Mouse (Mus musculus) monocyte, adult 5-6 weeks (primary cell): Measurements from ENCODE around the gene Panx3. TPM values are rescaled to one million over a fixed set of nuclear protein-coding genes. Genes with fewer than 3 reads are reported as not detected.
A peak's percentile ranks its signal among the peaks of the same experiment; 100 is the strongest.

Experiments used
- ATAC-seq: fragments of 153-309, 156-312 bp; replicated peaks from 2 replicates; pipeline ENCODE4 v1.8.0; 2017; ENCODE audit warnings: mild to moderate bottlenecking; ENCODE audit not compliant: low TSS enrichment, insufficient number of reproducible peaks, severe bottlenecking, poor library complexity, low FRiP score
- total RNA-seq: library from RNA; stranded (forward); fragments of 200-1000, 200-491, 200-594 nt; gene quantifications from 3 replicates; pipeline ENCODE4 v1.2.3, GENCODE M21; 2017

Gene Panx3
- total RNA-seq, 1 experiment from 2014 or later = not detected

DNA sequence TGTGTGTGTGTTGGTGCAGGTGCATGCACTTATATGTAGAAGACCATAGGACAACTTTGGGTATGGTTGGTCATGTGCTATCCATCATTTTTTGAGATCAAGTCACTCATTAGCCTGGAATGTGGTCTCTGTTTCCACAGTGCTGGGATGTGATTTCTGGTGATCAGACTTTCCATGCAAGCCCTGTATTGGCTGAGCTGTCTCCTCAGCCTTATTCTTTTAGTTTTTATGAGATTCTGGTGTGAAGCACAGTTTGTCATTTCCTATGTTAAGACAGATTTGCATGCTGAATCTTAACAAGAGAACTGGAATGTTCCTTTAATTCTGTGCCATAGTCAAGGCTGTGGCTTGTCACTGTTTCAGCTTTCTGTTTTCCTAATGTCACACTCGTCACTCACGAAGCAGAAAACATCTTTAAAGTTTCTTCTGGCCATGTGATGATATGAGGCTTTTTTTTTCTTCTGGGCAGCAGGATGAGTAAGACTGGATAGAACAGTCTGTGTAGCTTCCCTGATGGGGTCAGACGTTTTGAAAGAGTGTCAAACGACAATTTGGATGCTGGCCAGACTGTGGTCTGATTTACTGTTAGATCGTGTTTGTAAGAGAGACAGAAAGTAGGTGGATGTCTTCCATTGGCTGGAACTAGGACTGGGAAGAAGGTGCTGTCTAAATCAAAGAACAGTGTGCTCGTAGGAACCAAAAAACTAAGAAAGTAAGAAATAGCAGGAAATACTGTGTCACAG lies 32.1 kb downstream of the Panx3 start:
- no peak for ATAC-seq

- ATAC-seq = no peak
Observed at GRCm38 (mm10) chr9:37636335-37636734, 32.7 kb downstream of the Panx3 start.

DNA sequence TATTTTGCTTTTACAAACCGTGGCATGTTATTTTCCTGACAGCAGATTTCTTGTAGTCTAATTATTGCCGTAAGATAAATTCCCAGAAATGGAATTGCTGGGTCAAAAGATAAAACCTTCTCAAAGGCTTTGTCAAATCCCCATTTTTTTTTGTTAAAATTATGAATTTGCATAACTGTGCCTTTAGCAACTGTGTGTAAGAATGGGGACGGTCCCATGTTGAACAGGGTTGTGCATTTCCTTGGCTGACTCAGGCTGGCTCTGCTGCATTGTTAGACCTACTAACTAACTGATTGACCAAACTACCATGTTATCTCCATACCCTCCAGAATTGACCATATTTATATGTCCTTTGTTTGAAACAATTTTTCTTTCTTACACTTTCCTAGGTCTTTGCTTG lies 34.8 kb downstream of the Panx3 start:
- ATAC-seq = no peak

GRCm38 (mm10) chr9:37632305-37632704 lies 36.7 kb downstream of the Panx3 start:
- ATAC-seq = no peak

- ATAC-seq = no peak
Observed at GRCm38 (mm10) chr9:37629941-37630340, 39.1 kb downstream of the Panx3 start.

DNA sequence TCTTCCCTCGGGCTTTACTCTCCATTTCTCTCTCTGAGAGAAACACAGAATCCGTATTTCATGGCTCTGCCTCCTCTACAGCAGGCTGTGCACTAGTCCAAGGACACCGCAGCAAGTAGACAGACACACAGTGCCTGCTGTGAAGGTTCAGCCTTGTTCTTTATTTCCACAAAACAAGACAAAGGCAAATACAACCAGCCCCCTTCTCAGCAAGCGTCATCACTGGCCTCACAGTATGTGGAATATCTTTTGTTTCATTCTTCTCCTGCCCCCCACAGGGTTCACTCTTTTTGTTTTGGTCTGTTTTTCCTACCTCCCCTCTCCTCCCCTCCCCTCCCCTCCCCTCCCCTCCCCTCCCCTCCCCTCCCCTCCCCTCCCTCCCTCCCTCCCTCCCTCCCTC lies 40.5 kb downstream of the Panx3 start:
- ATAC-seq = no peak

DNA sequence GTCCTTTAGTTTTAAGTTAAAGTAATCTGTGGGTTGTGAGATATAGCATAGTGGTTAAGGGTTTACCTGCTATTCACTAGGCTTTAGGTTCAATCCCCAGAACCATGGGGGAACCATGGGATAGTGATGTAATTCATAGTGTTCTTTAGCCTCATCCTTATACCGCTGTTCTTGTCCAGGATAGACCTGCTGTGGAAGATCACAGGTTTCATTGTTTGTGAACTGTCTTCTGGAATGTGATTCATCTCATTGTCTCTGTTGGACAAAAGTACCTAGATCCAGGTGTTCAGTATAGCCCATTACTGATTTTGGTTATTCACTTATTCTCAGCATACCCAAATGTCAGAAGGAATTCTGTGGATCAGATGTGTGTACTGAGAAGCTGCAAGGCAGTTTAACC lies 41.8 kb downstream of the Panx3 start:
- no peak for ATAC-seq

GRCm38 (mm10) chr9:37626103-37626567 lies 42.9 kb downstream of the Panx3 start:
- no peak for ATAC-seq

DNA sequence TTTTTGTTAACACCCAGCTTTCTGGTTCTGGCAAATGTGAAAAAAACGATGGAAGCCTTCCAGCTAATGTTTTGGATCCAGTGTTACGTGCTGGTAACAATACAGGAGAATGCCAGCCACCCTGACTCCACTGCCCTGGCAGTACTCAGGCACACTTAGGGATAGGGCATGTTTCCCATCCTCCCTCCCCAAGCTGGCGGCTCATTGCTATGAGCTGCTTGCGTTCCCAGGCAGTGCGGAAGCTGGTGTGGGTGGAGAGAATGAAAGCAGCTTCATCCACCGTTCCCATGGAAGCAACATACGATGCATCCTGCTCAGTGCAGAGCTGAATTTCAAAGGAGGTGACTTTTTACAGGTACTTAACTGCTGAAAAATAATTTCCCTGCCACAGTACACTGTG lies 43.4 kb downstream of the Panx3 start:
- ATAC-seq = no peak

DNA sequence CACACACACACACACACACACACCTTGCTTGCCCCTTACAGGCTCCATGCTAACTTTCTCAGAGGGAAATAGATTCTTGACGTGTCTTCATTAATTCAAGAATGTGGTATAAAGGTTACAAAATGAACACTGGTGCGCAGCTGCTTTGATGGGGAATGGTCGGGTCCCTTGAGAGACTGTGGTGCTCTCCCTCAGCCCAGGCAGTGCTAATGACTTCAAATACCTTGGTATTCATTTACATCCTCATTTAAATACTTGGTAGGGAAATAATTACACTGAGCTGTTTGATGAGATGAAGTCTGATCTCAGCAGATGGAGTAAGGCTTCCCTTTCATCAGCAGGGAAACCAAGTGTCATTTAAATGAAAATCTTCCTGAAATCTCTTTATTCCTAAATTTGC lies 43.9 kb downstream of the Panx3 start:
- ATAC-seq = no peak

GRCm38 (mm10) chr9:37624502-37624901 lies 44.5 kb downstream of the Panx3 start:
- ATAC-seq = no peak

DNA sequence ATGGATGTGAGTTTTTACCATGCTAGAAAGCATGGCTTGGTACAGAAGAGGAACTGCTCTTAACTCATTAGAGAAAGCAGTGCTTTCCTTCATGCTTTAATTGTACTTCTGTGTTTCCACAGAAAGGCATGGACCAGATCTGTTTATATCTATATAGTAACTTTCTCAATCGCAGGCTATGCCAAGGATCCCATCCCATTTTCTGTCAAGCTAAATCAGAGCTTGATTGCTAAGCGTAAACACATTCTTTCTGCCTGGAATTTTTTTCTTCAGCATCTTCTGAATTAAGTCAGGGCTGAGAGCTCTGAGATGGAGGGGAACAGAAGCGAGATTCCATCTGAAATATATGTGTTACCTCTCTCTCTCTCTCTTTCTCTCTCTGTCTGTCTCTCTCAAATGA lies 45.1 kb downstream of the Panx3 start:
- no peak for ATAC-seq

GRCm38 (mm10) chr9:37621290-37621689 lies 47.7 kb downstream of the Panx3 start:
- no peak for ATAC-seq

DNA sequence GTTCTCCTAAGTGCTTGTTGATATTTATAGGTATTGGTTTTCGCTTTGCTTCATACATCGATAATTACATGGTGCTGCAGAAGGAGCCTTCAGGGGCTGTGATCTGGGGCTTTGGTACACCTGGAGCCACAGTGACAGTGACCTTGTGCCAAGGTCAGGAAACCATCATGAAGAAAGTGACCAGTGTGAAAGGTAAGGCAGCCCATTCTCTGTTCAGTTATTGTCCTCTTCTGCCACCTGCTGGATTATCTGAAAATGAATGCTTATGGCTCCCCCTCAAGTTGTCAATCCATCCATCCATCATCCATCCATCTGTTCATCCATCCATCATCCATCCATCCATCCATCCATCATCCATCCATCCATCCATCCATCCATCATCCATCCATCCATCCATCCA lies 52.3 kb downstream of the Panx3 start:
- ATAC-seq = no peak; the same call in 1 of the 2 replicates

DNA sequence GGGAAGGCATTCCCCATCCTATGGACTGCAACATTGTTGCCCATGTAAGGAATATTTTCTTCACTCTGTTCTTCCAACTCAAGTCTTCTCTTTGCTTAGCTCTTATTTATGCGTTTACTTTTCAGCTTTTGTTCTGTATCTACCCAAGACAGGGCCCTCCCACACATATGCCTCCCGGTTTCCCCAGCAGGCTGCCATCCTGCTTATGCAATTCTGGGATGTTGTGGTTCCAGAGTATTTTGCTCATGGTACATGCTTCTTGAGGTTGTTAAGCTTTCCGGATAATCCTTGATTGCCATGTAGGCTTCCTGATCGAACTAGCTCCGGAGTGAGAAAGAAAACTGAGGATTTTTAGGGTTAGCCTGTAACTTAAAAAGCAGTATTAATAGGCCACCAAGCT lies 53.8 kb downstream of the Panx3 start:
- no peak for ATAC-seq

GRCm38 (mm10) chr9:37614316-37614715 lies 54.7 kb downstream of the Panx3 start:
- no peak for ATAC-seq

GRCm38 (mm10) chr9:37613911-37614280 lies 55.1 kb downstream of the Panx3 start:
- no peak for ATAC-seq

DNA sequence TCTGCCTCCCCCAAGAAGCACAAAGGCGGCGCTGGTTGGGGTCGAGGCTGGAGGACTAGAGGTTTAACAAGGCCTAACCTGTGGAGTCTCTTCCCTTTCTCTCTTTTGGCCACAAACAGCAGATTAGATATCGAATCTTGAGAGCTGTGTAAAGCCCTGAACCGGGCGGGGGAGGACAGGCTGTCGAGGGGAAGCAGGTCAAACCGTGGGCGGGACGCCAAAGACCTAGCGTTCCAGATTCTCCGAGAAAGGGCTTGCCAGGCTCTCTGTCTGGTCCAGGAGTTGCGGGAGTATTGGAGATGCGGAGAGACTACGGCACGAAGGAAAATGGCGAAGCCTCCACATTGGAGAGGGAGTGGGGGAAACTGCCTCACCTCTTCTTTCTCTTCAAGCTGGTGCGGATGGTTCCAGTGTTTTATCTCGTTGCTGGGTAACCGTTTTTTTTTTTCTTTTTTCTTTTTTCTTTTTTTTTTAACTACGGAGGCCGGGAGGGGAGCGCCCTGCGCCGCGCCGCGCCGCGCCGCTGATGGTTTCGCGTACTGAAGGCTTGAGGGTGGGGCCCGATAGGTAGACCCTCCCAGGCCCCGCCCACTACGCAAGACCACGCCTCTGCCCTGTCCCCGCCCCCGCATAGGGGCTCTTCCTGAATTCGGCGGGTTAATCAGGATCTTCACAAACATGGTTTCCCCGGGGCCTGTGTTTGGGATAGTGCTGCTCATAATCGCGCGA lies 55.7 kb downstream of the Panx3 start, which contains the start of gene Spa17:
TSS of gene Spa17 (minus strand) at position 541 of the 729 bp plus-strand sequence.
- peak; percentile 84 for ATAC-seq
